20 mouse cellular contexts compared by ENCODE assay signal in genomic region chr16:12951176-12951575, GRCm38 (mm10).
"Had no signal": no experiment of that assay in that cellular context is flagged by ENCODE, and none has a peak within 500 bp of the region (broad histone marks: within the 10 kb centered on the region; RNA-seq: fewer than 3 reads in every experiment).

No protein-coding gene starts in this region.

- DNase-seq: cerebellum, adult 8-10 months; cerebellum, adult 9-10 months; cerebellum, adult 9-11 months; cerebellum, postnatal 10 days; cerebellum, postnatal 14 days; cerebellum, postnatal 25 days; cerebellum, postnatal 36 days; embryo, embryonic 11 days; forebrain, postnatal 0 days; gastrocnemius, adult 2 months; gastrocnemius, postnatal 10 days; gastrocnemius, postnatal 14 days; gastrocnemius, postnatal 25 days; gastrocnemius, postnatal 36 days; heart, adult 18-20 months; heart, adult 2 months had no signal

- ATAC-seq: forebrain, embryonic 13.5 days; forebrain, embryonic 14.5 days; forebrain, embryonic 15.5 days; forebrain, embryonic 16.5 days; forebrain, postnatal 0 days had no signal
